Mouse (Mus musculus) spleen, adult 2 months (tissue): ENCODE measurements at regions not wholly inside any gene's neighbourhood (a gene's known extent, or its start where the extent isn't known, plus 50 kb on each side); places are given as distances from the start of the nearest gene placed in this dataset.

Source experiments
- CTCF ChIP-seq: fragments of 200-500 bp; IDR thresholded peaks from 2 replicates; pipeline ENCODE4 v1.5.1; 2011; ENCODE audit warnings: mild to moderate bottlenecking, inconsistent platforms; ENCODE audit not compliant: insufficient read depth, insufficient read length, insufficient replicate concordance; ENCODE audit errors: extremely low read depth
- POLR2A ChIP-seq: fragments of 200-500 bp; IDR thresholded peaks from 2 replicates; pipeline ENCODE4 v1.6.1; 2011; ENCODE audit warnings: low read depth, low read length, inconsistent platforms

DNA sequence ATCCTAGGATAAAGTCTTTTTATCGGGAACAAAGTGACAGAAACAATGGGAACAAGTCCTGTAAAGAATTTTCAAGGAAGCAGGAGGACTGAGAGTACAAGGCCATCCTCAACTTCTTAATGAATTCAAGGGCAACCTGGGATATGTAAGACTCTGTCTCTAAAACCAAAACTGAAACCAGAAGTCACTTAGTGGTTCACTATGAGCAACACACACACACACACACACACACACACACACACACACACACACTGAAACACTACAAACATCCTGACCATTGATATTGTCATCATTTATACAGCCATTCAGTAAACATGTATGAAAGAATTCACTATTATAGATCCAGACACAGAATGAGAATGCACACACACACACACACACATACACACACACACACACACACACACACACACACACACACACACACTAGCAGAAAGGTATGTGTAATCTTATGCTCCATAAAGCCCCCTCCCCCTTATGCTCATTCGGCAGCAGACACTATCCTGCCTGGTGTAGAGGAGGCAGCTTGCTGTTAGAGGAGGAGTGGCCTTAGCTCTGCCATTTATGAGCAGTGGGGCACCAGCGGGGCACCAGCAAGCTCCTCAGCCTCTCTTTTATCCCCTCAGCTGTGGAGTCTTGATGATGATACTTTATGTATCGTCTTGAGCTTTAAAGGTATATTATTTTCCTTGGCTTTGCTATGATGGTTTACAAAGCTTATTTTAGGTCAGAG lies 111.3 kb downstream of the Kcnrg start:
- TF ChIP-seq CTCF: no peak
- no peak for TF ChIP-seq POLR2A
